Mouse (Mus musculus) heart, embryonic 11.5 days (tissue): ENCODE measurements around the gene Ccrl2. TPM values are rescaled to one million over a fixed set of nuclear protein-coding genes. Genes with fewer than 3 reads are reported as not detected.

Experiments
- ATAC-seq: fragments of 200-750 bp; cut with Nextera tagmentation; replicated peaks from 2 replicates; pipeline ENCODE4 v1.8.0; 2017; ENCODE audit warnings: moderate library complexity; ENCODE audit not compliant: insufficient number of reproducible peaks, low FRiP score, low TSS enrichment
- H3K27ac ChIP-seq: fragments of 300-500 bp; sonication (generic); 2 replicates; pipeline ENCODE4 v1.5.1; 2014; ENCODE audit warnings: mild to moderate bottlenecking, low read depth, low read length
- H3K27me3 ChIP-seq: fragments of 300-500 bp; sonication (generic); 2 replicates; pipeline ENCODE4 v1.6.1; 2014; ENCODE audit warnings: mild to moderate bottlenecking, low read length, mixed read lengths; ENCODE audit not compliant: control insufficient read depth, insufficient read depth
- H3K36me3 ChIP-seq: fragments of 300-500 bp; sonication (generic); 2 replicates; pipeline ENCODE4 v1.6.1; 2014; ENCODE audit warnings: mild to moderate bottlenecking, low read length, moderate library complexity, mixed read lengths; ENCODE audit not compliant: control insufficient read depth, insufficient read depth
- H3K4me1 ChIP-seq: fragments of 300-500 bp; sonication (generic); 2 replicates; pipeline ENCODE4 v1.6.1; 2014; ENCODE audit warnings: low read length; ENCODE audit not compliant: control insufficient read depth, insufficient read depth
- H3K4me2 ChIP-seq: fragments of 300-500 bp; sonication (generic); 2 replicates; pipeline ENCODE4 v1.6.1; 2014; ENCODE audit warnings: mild to moderate bottlenecking, moderate library complexity
- H3K4me3 ChIP-seq: fragments of 300-500 bp; sonication (generic); 2 replicates; pipeline ENCODE4 v1.5.1; 2014; ENCODE audit warnings: low read depth, low read length
- H3K9ac ChIP-seq: fragments of 300-500 bp; sonication (generic); 2 replicates; pipeline ENCODE4 v1.6.1; 2014; ENCODE audit warnings: mild to moderate bottlenecking, low read depth, low read length, moderate library complexity
- H3K9me3 ChIP-seq: fragments of 300-500 bp; sonication (generic); replicated peaks from 2 replicates; pipeline ENCODE4 v1.6.1; 2016; ENCODE audit warnings: low read length; ENCODE audit not compliant: control insufficient read depth
- whole genome bisulfite sequencing: fragments of 180-500 bp; shearing (Covaris S2); extraction: QIAGEN DNeasy Blood & Tissue Kit; methylation state at CpG from one replicate; pipeline ENCODE4 v1.1.7; 2014; ENCODE audit not compliant: insufficient replicate concordance; 5-methylcytosine and 5-hydroxymethylcytosine counted together
- polyA plus RNA-seq: library from polyadenylated mRNA; unstranded; fragments of >200 nt; fragmentation: Nextera tagmentation; extraction: Ambion mirVana; gene quantifications from 2 replicates; pipeline ENCODE4 v1.2.1, GENCODE M21; 2014

Ccrl2 gene
- polyA plus RNA-seq, 1 experiment from 2014 or later = 5.7 TPM

GRCm38 (mm10) chr9:111019022-111019421 is 38.3 kb downstream of the Ccrl2 start, which contains the start of gene Ltf:
Gene Ltf (plus strand): TSS chr9:111019271.
- no peaks in the 10 kb centered on the region for H3K4me1 ChIP-seq
- 73% methylated on average over 5 of the region's 5 CpGs for WGBS
- H3K27ac ChIP-seq = no peak within 1 kb of the TSS
- H3K9ac ChIP-seq = no peak within 1 kb of the TSS
- no peaks in the 10 kb centered on the region for H3K27me3 ChIP-seq
- H3K9me3 ChIP-seq = no peaks in the 10 kb centered on the region
- no peaks in the 10 kb centered on the region for H3K36me3 ChIP-seq
- H3K4me2 ChIP-seq = no peak within 1 kb of the TSS
- H3K4me3 ChIP-seq = no peak within 1 kb of the TSS
- ATAC-seq = no peak

- Histone ChIP-seq H3K27ac (no peak overlapping the region), H3K36me3 (no peaks in the 10 kb centered on the region), H3K4me2 (no peak overlapping the region), H3K4me3 (no peak overlapping the region), H3K27me3 (no peaks in the 10 kb centered on the region), H3K9me3 (no peaks in the 10 kb centered on the region), H3K9ac (no peak overlapping the region), H3K4me1 (no peaks in the 10 kb centered on the region)
- WGBS = 84% methylated on average over 4 of the region's 4 CpGs
- no peak for ATAC-seq
Observed at GRCm38 (mm10) chr9:111015658-111016057, 41.7 kb downstream of the Ccrl2 start.

GRCm38 (mm10) chr9:111012041-111012440 is 45.3 kb downstream of the Ccrl2 start:
- Histone ChIP-seq H3K27me3 (no peaks in the 10 kb centered on the region), H3K36me3 (no peaks in the 10 kb centered on the region), H3K4me2 (no peak overlapping the region), H3K4me3 (no peak overlapping the region), H3K27ac (no peak overlapping the region), H3K9me3 (no peaks in the 10 kb centered on the region), H3K9ac (no peak overlapping the region), H3K4me1 (no peaks in the 10 kb centered on the region)
- no peak for ATAC-seq
- WGBS = 70% methylated on average over 3 of the region's 3 CpGs

- H3K4me1 ChIP-seq = no peaks in the 10 kb centered on the region
- ATAC-seq = no peak
- WGBS = 77% methylated on average over 9 of the region's 9 CpGs
- no peaks in the 10 kb centered on the region for H3K27me3 ChIP-seq
- no peak overlapping the region for H3K4me2 ChIP-seq
- no peaks in the 10 kb centered on the region for H3K9me3 ChIP-seq
- no peak overlapping the region for H3K27ac ChIP-seq
- H3K9ac ChIP-seq = no peak overlapping the region
- H3K4me3 ChIP-seq = no peak overlapping the region
- H3K36me3 ChIP-seq = no peaks in the 10 kb centered on the region
Observed at GRCm38 (mm10) chr9:111011550-111011949, 45.8 kb downstream of the Ccrl2 start.

- no peak overlapping the region for H3K9ac ChIP-seq
- H3K4me3 ChIP-seq = no peak overlapping the region
- no peak for ATAC-seq
- H3K4me1 ChIP-seq = no peaks in the 10 kb centered on the region
- H3K9me3 ChIP-seq = no peaks in the 10 kb centered on the region
- H3K36me3 ChIP-seq = no peaks in the 10 kb centered on the region
- no peak overlapping the region for H3K4me2 ChIP-seq
- no peaks in the 10 kb centered on the region for H3K27me3 ChIP-seq
- WGBS = 64% methylated on average over 3 of the region's 3 CpGs
- H3K27ac ChIP-seq = no peak overlapping the region
Observed at GRCm38 (mm10) chr9:111009763-111010162, 47.6 kb downstream of the Ccrl2 start.

GRCm38 (mm10) chr9:111006544-111006943 is 50.8 kb downstream of the Ccrl2 start:
- ATAC-seq = no peak
- Histone ChIP-seq H3K4me3 (no peak overlapping the region), H3K4me1 (no peaks in the 10 kb centered on the region), H3K9me3 (no peaks in the 10 kb centered on the region), H3K36me3 (no peaks in the 10 kb centered on the region), H3K27me3 (no peaks in the 10 kb centered on the region), H3K27ac (no peak overlapping the region), H3K9ac (no peak overlapping the region), H3K4me2 (no peak overlapping the region)
- 92% methylated on average over 2 of the region's 2 CpGs for WGBS

Other genes with a start within 250 kb of the Ccrl2 start
- gene Prss44, start 243.5 kb downstream of the Ccrl2 start, polyA plus RNA-seq = not detected in 2 replicates
- not detected in 2 replicates for gene Prss43, start 230.8 kb downstream of the Ccrl2 start, polyA plus RNA-seq
- gene Prss45, start 222.9 kb downstream of the Ccrl2 start, polyA plus RNA-seq = not detected in 2 replicates
- gene Prss46, start 213.0 kb downstream of the Ccrl2 start, polyA plus RNA-seq = not detected in 2 replicates
- gene Prss50, start 199.6 kb downstream of the Ccrl2 start, polyA plus RNA-seq = 0.23 and 1.6 TPM in 2 replicates
- 0.64 and 1.7 TPM in 2 replicates for gene Als2cl, start 177.6 kb downstream of the Ccrl2 start, polyA plus RNA-seq
- gene Tmie, start 177.4 kb downstream of the Ccrl2 start, polyA plus RNA-seq = 0.07 TPM in 1 of 2 replicates, not detected in the other
- gene Fam240a, start 140.7 kb downstream of the Ccrl2 start, polyA plus RNA-seq = not detected in 2 replicates
- gene Tdgf1, start 111.4 kb downstream of the Ccrl2 start, polyA plus RNA-seq = not detected in 2 replicates
- gene Lrrc2, start 106.0 kb downstream of the Ccrl2 start, polyA plus RNA-seq = 2.0 and 2.1 TPM in 2 replicates
- gene Rtp3, start 66.9 kb downstream of the Ccrl2 start, polyA plus RNA-seq = 0.14 and 0.29 TPM in 2 replicates
- gene Ltf, start 38.2 kb downstream of the Ccrl2 start, polyA plus RNA-seq = 0.68 and 0.72 TPM in 2 replicates
- gene Lrrfip2, start 60.1 kb upstream of the Ccrl2 start, polyA plus RNA-seq = 51.9 and 55.6 TPM in 2 replicates
- 33.9 and 43.0 TPM in 2 replicates for gene Mlh1, start 214.3 kb upstream of the Ccrl2 start, polyA plus RNA-seq
- 25.6 and 35.3 TPM in 2 replicates for gene Epm2aip1, start 214.4 kb upstream of the Ccrl2 start, polyA plus RNA-seq